Mouse (Mus musculus) limb, embryonic 15.5 days (tissue): ENCODE measurements around the gene Trdmt1. TPM values are rescaled to one million over a fixed set of nuclear protein-coding genes. Genes with fewer than 3 reads are reported as not detected.

Experiments
- ATAC-seq: fragments of 200-750 bp; cut with Nextera tagmentation; 2 replicates; pipeline ENCODE4 v1.8.0; 2017; ENCODE audit warnings: low read depth, moderate TSS enrichment; ENCODE audit not compliant: insufficient number of reproducible peaks, low FRiP score, low TSS enrichment
- H3K27ac ChIP-seq: fragments of 300-500 bp; sonication (generic); 2 replicates; pipeline ENCODE4 v1.5.1; 2015; ENCODE audit warnings: moderate library complexity, mild to moderate bottlenecking, inconsistent platforms
- H3K27me3 ChIP-seq: fragments of 300-500 bp; sonication (generic); 2 replicates; pipeline ENCODE4 v1.6.1; 2015; ENCODE audit warnings: inconsistent platforms
- H3K36me3 ChIP-seq: fragments of 300-500 bp; sonication (generic); 2 replicates; pipeline ENCODE4 v1.6.1; 2015; ENCODE audit warnings: inconsistent platforms
- H3K4me1 ChIP-seq: fragments of 300-500 bp; sonication (generic); 2 replicates; pipeline ENCODE4 v1.6.1; 2015; ENCODE audit warnings: inconsistent platforms
- H3K4me2 ChIP-seq: fragments of 300-500 bp; sonication (generic); 2 replicates; pipeline ENCODE4 v1.6.1; 2015; ENCODE audit warnings: mild to moderate bottlenecking, inconsistent platforms
- H3K4me3 ChIP-seq: fragments of 300-500 bp; sonication (generic); 2 replicates; pipeline ENCODE4 v1.5.1; 2015; ENCODE audit warnings: mild to moderate bottlenecking, inconsistent platforms
- H3K9ac ChIP-seq: fragments of 300-500 bp; sonication (generic); 2 replicates; pipeline ENCODE4 v1.6.1; 2015; ENCODE audit warnings: inconsistent platforms
- H3K9me3 ChIP-seq: fragments of 300-500 bp; sonication (generic); 2 replicates; pipeline ENCODE4 v1.6.1; 2016; ENCODE audit warnings: inconsistent platforms
- WGBS: fragments of 180-500 bp; shearing (Covaris S2); methylation state at CpG from one replicate; pipeline ENCODE4 v1.1.7; 2015; 5-methylcytosine and 5-hydroxymethylcytosine counted together
- polyA plus RNA-seq: library from polyadenylated mRNA; unstranded; fragments of >200 nt; fragmentation: Nextera tagmentation; extraction: Ambion mirVana; gene quantifications from 2 replicates; pipeline ENCODE4 v1.2.1, GENCODE M21; 2015

Gene Trdmt1
- polyA plus RNA-seq, 1 experiment from 2014 or later = 11.5 TPM

DNA sequence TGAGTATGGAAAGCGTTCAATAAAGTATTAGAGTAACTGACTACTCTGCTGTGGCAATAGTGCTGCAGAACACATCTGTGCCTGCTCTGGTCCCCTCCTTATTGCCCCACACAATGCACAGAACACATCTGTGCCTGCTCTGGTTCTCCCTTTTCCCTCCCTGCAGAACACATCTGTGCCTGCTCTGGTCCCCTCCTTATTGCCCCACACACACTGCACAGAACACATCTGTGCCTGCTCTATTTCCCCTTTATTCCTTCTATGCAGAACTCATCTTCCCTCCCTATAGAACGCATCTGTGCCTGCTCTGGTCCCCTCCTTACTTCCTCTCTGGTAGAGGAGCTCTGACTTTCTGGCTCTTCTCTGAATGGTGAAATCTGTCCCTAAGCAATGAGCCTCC, 54.0 kb downstream of the Trdmt1 start:
- 50% methylated on average over 2 of the region's 2 CpGs for WGBS

DNA sequence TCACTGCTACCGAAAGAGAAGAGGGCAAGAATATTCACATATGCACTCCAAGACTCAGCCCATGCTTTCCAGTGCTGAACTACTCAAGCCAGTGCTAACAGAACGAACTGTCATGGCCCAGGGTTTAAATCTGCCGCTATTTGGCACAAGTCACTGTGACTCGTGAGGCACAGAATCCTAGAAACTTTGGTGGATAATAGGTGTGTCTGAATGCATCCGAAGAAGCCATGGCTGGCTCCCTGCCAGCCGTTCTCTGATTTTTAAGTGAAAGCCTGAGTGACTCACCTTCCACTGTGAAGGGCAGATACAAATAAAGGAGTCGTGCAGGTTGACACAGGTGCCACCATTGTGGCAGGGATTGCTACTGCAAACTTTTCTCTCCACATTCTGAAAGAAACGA, 58.0 kb downstream of the Trdmt1 start:
- WGBS = 73% methylated on average over 8 of the region's 8 CpGs
- no peak for ATAC-seq
- no peak overlapping the region for H3K27ac ChIP-seq
- H3K4me3 ChIP-seq = no peak overlapping the region
- no peaks in the 10 kb centered on the region for H3K27me3 ChIP-seq
- no peaks in the 10 kb centered on the region for H3K9me3 ChIP-seq
- H3K36me3 ChIP-seq = no peaks in the 10 kb centered on the region
- no peak overlapping the region for H3K4me2 ChIP-seq
- H3K9ac ChIP-seq = no peak overlapping the region
- 0 out of 2 replicates have a peak, but pooled peaks cover 2% of the 10 kb centered on the region for H3K4me1 ChIP-seq

More for the DNA sequence above, 54.0 kb downstream of the Trdmt1 start:
- 0 out of 2 replicates have a peak, but pooled peaks cover 2% of the 10 kb centered on the region for H3K4me1 ChIP-seq
- ATAC-seq = no peak
- H3K9ac ChIP-seq = no peak overlapping the region
- H3K4me2 ChIP-seq = no peak overlapping the region
- no peaks in the 10 kb centered on the region for H3K36me3 ChIP-seq
- H3K4me3 ChIP-seq = no peak overlapping the region
- no peaks in the 10 kb centered on the region for H3K27me3 ChIP-seq
- no peak overlapping the region for H3K27ac ChIP-seq
- no peaks in the 10 kb centered on the region for H3K9me3 ChIP-seq

DNA sequence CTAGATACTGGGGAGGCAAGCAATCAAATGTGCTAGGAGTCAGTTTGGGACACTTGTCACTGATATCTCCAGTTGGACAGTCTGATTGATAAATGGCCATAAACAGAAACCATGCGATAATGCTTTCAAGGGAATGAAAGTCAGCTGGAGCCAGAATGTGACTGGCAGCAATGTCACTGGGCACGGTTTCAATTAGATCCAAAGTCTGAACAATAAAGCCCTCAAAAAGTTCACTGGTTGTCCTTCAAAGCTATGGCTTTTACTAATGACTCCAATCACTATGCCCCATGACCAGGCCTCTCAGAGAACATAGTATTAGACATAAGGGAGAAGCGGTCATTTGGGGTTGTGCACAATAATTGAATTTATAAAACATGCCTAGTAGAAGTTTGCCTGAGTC, 59.9 kb downstream of the Trdmt1 start:
- no peaks in the 10 kb centered on the region for H3K27me3 ChIP-seq
- H3K4me1 ChIP-seq = no peaks in the 10 kb centered on the region
- no peak overlapping the region for H3K27ac ChIP-seq
- ATAC-seq = no peak
- H3K4me3 ChIP-seq = no peak overlapping the region
- H3K9ac ChIP-seq = no peak overlapping the region
- H3K4me2 ChIP-seq = no peak overlapping the region
- WGBS = 60% methylated on average over 3 of the region's 3 CpGs
- H3K9me3 ChIP-seq = no peaks in the 10 kb centered on the region
- H3K36me3 ChIP-seq = no peaks in the 10 kb centered on the region

DNA sequence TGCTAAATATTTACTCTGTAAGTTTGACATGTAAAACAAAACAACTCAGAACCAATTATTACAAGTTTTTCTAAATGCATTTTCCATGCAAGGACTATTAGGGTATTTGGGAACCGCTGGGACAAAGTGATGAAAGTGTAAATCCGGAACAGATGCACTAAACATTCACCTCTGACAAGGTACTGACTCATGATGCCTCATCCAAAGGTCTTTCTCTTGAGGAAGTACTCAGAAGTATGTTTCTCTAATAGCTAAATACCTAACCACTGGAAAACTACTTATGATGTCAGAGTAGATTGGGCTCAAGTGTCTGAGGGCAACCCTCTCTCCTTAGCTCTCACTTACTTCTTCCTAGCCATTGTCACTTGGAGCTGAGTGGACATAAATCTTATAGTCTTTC, 63.7 kb downstream of the Trdmt1 start:
- no peak overlapping the region for H3K27ac ChIP-seq
- no peaks in the 10 kb centered on the region for H3K27me3 ChIP-seq
- H3K9ac ChIP-seq = no peak overlapping the region
- ATAC-seq = no peak
- H3K4me2 ChIP-seq = no peak overlapping the region
- H3K9me3 ChIP-seq = no peaks in the 10 kb centered on the region
- H3K4me3 ChIP-seq = no peak overlapping the region
- no peaks in the 10 kb centered on the region for H3K36me3 ChIP-seq
- H3K4me1 ChIP-seq = no peaks in the 10 kb centered on the region
- 79% methylated on average over 2 of the region's 2 CpGs for WGBS

DNA sequence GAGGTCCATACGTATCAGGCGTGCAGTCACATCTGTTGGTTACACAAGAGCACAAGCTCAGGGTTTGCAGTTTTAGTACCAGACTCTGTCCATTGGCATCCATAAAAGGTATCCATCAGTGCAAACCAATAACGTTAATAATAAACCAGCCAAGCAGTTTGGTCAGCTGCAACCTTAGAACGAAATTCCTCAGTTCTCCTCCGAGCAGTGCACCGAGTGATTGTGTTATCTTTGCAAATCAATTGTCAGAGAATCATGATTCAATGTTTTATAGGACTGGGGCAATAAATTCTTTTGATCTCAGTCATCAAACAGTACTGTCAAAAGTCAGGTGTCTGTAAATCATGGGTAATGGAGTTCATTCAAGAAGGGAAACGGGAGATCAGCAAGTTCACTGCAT, 65.3 kb downstream of the Trdmt1 start:
- no peak overlapping the region for H3K27ac ChIP-seq
- H3K4me1 ChIP-seq = no peaks in the 10 kb centered on the region
- no peaks in the 10 kb centered on the region for H3K9me3 ChIP-seq
- no peaks in the 10 kb centered on the region for H3K27me3 ChIP-seq
- no peak overlapping the region for H3K9ac ChIP-seq
- H3K36me3 ChIP-seq = no peaks in the 10 kb centered on the region
- no peak for ATAC-seq
- no peak overlapping the region for H3K4me3 ChIP-seq
- WGBS = 68% methylated on average over 7 of the region's 7 CpGs
- no peak overlapping the region for H3K4me2 ChIP-seq

DNA sequence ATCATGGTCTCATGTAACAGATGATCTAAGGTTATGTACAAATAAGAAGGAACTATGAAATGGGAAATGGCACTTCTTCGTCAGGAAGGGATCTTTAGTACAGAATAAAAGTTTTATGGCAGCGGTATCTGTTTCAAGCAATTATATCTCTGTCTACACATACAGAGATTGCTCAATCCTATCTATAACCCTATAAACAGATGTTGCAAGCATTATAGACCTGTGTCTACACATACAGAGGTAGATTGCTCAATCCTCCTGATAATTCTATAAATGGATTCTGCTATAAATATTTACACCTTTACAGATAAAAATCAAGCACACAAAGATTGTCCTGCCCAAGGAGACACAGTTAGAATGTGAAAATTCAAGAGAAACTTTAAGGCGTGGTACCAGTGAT, 74.4 kb downstream of the Trdmt1 start:
- Histone ChIP-seq H3K9me3 (no peaks in the 10 kb centered on the region), H3K9ac (no peak overlapping the region), H3K4me1 (no peaks in the 10 kb centered on the region), H3K27ac (no peak overlapping the region), H3K4me2 (no peak overlapping the region), H3K4me3 (no peak overlapping the region), H3K36me3 (no peaks in the 10 kb centered on the region), H3K27me3 (no peaks in the 10 kb centered on the region)
- ATAC-seq = no peak
- WGBS = 81% methylated on average over 3 of the region's 3 CpGs

DNA sequence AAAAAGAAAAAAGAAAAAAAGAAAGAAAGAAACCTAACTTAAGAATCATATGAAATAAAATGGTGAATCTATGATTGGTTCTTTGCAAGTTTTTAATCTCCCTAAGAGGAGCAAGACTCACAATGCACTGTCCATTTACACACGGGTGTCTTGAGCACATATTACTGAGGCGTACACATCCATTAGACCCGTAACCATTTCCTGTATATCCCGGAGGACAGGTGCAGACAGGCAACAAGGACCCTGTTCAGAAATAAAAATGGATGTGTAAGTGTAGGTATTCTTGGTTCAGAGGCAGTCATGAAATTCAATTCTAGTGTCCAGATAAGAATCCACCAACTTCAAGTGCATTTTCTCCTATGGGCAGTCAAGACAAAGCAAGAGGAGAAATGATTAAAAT, 74.8 kb downstream of the Trdmt1 start:
- ATAC-seq = no peak
- no peak overlapping the region for H3K27ac ChIP-seq
- H3K4me3 ChIP-seq = no peak overlapping the region
- H3K4me1 ChIP-seq = no peaks in the 10 kb centered on the region
- no peak overlapping the region for H3K4me2 ChIP-seq
- WGBS = 84% methylated on average over 4 of the region's 4 CpGs
- no peaks in the 10 kb centered on the region for H3K27me3 ChIP-seq
- H3K9ac ChIP-seq = no peak overlapping the region
- H3K36me3 ChIP-seq = no peaks in the 10 kb centered on the region
- H3K9me3 ChIP-seq = no peaks in the 10 kb centered on the region

DNA sequence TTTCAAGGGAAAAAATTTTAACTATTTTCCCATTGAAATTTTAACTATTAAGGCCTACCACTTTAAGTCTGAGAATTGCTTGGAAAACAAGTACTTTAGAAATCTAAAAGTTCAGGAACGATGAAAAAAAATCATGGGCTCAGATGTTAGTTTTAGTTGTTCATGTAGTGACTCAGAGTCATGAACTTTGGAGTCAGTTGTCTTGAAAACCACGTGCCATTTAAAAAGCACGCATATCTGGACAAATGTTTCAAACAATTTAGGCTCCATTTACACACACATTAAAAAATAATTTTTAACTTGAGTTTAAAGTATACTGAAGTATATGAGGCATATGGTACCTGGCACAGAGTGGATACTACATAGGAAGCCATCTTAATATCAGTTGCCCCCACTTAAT, 77.8 kb downstream of the Trdmt1 start:
- WGBS = 80% methylated on average over 3 of the region's 3 CpGs
- H3K27me3 ChIP-seq = no peaks in the 10 kb centered on the region
- ATAC-seq = no peak
- H3K4me1 ChIP-seq = no peaks in the 10 kb centered on the region
- no peaks in the 10 kb centered on the region for H3K9me3 ChIP-seq
- H3K36me3 ChIP-seq = no peaks in the 10 kb centered on the region
- no peak overlapping the region for H3K27ac ChIP-seq
- H3K4me3 ChIP-seq = no peak overlapping the region
- H3K9ac ChIP-seq = no peak overlapping the region
- H3K4me2 ChIP-seq = no peak overlapping the region

Other genes starting within 250 kb of the Trdmt1 start
- gene Cubn, start 52.9 kb downstream of the Trdmt1 start, polyA plus RNA-seq = 0.22 and 0.35 TPM in 2 replicates
- 1,276 and 1,300 TPM in 2 replicates for gene Vim, start 29.3 kb upstream of the Trdmt1 start, polyA plus RNA-seq
- 1.2 and 1.5 TPM in 2 replicates for gene St8sia6, start 249.4 kb upstream of the Trdmt1 start, polyA plus RNA-seq